Mouse (Mus musculus): Measurements from ENCODE around the gene Setd3.

- TF ChIP-seq CTCF (IDR thresholded peaks at IDR 0.05) (no peak), POLR2A (IDR thresholded peaks at IDR 0.05; ENCODE audit: insufficient read depth, low read depth, low read length) (no peak), EP300 (IDR thresholded peaks at IDR 0.05; ENCODE audit: insufficient read depth, low read depth, low read length) (no peak)
These were observed 37.7 kb upstream of the Setd3 start for GRCm38 (mm10) chr12:108216611-108217370.

Data from heart, adult 2 months (tissue).